Mouse (Mus musculus): ENCODE results near the gene Gm20765.
"Not testable (repeated sequence)": the region's sequence is repeated elsewhere in the genome, so short reads cannot be mapped to it uniquely, and the experiment has no call there.

The Gm20765 gene

DNA sequence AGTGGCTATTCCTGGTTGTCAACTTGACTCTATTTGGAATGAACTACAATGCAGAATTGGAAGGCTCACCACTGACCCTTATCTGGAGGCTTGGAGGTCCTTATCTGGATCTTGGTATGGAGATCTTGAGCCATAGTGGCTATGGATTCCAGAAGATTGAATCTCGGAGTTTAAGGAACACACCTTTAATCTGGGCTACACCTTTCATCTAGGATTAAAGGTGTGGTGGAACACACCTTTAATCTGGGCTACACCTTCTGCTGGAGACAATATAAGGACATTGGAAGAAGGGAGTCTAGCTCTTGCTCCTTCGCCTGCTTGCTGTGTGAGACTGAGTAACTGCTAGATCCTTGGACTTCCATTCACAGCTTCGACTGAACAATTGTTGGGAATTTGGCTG, at the start of gene Gm20765:
Gene Gm20765 (plus strand): TSS at position 301 of the 400 bp plus-strand sequence.
- not testable (repeated sequence) for DNase-seq (ENCODE audit: low spot score)

DNA sequence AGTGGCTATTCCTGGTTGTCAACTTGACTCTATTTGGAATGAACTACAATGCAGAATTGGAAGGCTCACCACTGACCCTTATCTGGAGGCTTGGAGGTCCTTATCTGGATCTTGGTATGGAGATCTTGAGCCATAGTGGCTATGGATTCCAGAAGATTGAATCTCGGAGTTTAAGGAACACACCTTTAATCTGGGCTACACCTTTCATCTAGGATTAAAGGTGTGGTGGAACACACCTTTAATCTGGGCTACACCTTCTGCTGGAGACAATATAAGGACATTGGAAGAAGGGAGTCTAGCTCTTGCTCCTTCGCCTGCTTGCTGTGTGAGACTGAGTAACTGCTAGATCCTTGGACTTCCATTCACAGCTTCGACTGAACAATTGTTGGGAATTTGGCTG, 42.6 kb upstream of the Gm20765 start, which contains the start of gene Gm21293:
Gene Gm21293 (plus strand): TSS at position 301 of the 400 bp plus-strand sequence.
- not testable (repeated sequence) for DNase-seq (ENCODE audit: low spot score)

DNA sequence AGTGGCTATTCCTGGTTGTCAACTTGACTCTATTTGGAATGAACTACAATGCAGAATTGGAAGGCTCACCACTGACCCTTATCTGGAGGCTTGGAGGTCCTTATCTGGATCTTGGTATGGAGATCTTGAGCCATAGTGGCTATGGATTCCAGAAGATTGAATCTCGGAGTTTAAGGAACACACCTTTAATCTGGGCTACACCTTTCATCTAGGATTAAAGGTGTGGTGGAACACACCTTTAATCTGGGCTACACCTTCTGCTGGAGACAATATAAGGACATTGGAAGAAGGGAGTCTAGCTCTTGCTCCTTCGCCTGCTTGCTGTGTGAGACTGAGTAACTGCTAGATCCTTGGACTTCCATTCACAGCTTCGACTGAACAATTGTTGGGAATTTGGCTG, 34.1 kb upstream of the Gm20765 start, which contains the start of gene Gm6763:
Gene Gm6763 (plus strand): TSS at position 301 of the 400 bp plus-strand sequence.
- not testable (repeated sequence) for DNase-seq (ENCODE audit: low spot score)

DNA sequence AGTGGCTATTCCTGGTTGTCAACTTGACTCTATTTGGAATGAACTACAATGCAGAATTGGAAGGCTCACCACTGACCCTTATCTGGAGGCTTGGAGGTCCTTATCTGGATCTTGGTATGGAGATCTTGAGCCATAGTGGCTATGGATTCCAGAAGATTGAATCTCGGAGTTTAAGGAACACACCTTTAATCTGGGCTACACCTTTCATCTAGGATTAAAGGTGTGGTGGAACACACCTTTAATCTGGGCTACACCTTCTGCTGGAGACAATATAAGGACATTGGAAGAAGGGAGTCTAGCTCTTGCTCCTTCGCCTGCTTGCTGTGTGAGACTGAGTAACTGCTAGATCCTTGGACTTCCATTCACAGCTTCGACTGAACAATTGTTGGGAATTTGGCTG, 25.6 kb upstream of the Gm20765 start, which contains the start of gene Gm8764:
Gene Gm8764 (plus strand): TSS at position 301 of the 400 bp plus-strand sequence.
- not testable (repeated sequence) for DNase-seq (ENCODE audit: low spot score)

DNA sequence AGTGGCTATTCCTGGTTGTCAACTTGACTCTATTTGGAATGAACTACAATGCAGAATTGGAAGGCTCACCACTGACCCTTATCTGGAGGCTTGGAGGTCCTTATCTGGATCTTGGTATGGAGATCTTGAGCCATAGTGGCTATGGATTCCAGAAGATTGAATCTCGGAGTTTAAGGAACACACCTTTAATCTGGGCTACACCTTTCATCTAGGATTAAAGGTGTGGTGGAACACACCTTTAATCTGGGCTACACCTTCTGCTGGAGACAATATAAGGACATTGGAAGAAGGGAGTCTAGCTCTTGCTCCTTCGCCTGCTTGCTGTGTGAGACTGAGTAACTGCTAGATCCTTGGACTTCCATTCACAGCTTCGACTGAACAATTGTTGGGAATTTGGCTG, 17.1 kb upstream of the Gm20765 start, which contains the start of gene Gm21304:
Gene Gm21304 (plus strand): TSS at position 301 of the 400 bp plus-strand sequence.
- not testable (repeated sequence) for DNase-seq (ENCODE audit: low spot score)

DNA sequence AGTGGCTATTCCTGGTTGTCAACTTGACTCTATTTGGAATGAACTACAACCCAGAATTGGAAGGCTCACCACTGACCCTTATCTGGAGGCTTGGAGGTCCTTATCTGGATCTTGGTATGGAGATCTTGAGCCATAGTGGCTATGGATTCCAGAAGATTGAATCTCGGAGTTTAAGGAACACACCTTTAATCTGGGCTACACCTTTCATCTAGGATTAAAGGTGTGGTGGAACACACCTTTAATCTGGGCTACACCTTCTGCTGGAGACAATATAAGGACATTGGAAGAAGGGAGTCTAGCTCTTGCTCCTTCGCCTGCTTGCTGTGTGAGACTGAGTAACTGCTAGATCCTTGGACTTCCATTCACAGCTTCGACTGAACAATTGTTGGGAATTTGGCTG, 8.6 kb upstream of the Gm20765 start, which contains the start of gene Gm21312:
Gene Gm21312 (plus strand): TSS at position 301 of the 400 bp plus-strand sequence.
- DNase-seq (ENCODE audit: low spot score): not testable (repeated sequence)

DNA sequence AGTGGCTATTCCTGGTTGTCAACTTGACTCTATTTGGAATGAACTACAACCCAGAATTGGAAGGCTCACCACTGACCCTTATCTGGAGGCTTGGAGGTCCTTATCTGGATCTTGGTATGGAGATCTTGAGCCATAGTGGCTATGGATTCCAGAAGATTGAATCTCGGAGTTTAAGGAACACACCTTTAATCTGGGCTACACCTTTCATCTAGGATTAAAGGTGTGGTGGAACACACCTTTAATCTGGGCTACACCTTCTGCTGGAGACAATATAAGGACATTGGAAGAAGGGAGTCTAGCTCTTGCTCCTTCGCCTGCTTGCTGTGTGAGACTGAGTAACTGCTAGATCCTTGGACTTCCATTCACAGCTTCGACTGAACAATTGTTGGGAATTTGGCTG, 8.4 kb downstream of the Gm20765 start, which contains the start of gene Gm4340:
Gene Gm4340 (plus strand): TSS at position 301 of the 400 bp plus-strand sequence.
- not testable (repeated sequence) for DNase-seq (ENCODE audit: low spot score)

DNA sequence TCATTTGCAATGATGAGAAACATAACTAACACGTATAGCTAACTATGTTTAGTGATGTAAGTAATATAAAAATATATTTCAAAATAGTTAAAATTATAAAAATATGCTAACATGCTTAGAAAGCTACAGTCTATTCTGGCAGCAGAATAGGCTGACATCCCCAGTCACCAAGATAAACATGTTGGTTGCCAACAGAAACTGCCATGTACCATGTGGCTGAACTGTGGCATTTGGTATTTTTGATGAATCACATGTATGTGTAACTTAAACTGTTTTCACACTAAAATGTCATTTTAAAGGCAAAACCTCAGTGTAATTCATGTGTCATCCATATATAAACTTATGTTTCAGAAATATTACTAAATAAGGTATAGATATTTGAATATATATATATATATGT, 24.3 kb downstream of the Gm20765 start:
- DNase-seq (ENCODE audit: low spot score): no peak

DNA sequence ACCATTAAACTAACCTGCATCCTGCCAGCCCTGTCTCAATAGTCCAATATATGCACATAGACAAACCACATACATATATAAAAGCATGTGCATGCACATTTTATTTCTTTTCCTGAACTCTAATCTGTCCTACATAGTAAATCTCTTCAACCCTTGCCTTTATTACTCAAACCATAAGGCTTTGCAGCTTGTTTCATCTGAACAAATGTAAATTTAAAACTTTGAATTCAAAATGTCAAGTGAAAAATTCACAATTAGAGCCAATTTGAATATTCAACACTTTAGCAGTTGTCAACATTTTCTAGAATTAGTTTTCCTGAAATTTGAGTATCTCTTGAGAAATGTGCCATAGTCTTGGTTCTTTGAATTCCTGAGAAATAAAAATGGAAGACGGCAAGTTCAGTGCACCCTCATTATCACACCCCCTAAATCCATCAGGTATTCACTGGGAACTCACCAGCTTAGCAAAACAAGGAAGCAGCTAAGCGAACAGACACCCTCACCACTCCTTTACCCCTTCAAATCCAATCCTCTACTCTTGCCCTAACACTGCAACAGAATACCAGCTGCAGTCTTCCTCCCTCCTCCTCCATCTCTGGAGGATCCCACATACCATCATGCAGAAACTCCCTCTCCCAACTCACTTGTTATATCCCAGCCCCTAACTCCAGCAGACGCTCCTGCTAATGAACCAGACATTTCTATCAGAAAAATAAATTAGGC, 25.1 kb downstream of the Gm20765 start:
- DNase-seq (ENCODE audit: low spot score): no peak

DNA sequence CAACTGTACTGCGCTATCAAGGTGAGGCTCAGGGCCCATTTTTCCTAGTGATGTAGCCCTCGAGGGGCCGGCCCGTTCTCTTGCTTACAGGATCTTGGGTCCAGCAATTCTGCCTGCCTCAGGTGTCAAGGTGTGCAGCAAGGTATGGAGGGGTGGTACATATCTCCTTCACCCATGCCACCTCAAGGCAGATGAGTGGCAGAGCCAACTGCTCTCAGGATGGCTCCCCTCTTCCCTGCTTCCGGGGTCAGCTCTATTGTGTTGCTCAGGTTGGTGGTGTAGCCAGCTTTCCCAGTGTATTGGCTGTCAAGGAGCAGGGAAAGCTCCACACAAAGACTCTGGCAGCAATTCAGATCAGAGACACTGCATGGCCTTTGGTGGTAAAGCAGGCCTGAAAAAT, 29.2 kb downstream of the Gm20765 start:
- DNase-seq (ENCODE audit: low spot score): no peak

DNA sequence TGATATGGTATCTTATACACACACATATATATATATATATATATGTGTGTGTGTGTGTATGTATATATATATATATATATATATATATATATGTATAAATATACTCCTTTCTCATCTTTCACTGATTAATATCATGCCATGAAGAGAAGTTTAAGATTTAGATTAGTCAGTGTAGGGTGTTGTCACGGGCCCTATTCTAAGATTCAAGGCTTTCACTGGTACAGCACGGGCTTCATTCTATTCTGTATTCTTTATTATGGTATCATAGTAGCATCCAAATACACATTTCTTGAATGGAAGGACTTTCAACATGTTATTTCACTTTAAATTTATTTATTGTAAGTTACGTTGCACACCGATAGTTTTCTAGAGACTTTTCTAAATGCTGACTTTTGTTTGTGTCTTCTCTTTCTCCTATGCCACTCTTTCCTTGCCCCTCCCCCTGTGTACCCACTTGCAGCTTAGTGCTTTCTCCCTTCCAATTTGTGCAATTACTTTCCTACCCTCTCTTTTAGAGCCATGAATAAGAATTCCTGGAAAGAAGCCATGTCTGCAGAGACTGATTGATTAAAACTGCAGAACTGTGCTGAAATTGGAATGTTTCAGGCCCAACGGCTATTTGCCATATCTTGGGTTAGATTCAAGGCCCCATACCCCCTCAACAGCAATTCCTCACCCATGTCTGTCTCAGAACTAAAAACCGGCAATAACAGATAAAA, 35.1 kb downstream of the Gm20765 start:
- no peak for DNase-seq (ENCODE audit: low spot score)

Measured in urinary bladder, postnatal 25 days (tissue).